Mouse (Mus musculus): ENCODE measurements around the gene Cox17.

GRCm38 (mm10) chr16:38350939-38351338 is 4.1 kb downstream of the Cox17 start:
- TF ChIP-seq EP300 (IDR thresholded peaks at IDR 0.05; ENCODE audit: low read depth) (no peak), CTCF (IDR thresholded peaks at IDR 0.05; ENCODE audit: low read depth) (no peak)

All from liver, postnatal 0 days (tissue).